Mouse (Mus musculus): ENCODE data around the gene Nab2.

DNA sequence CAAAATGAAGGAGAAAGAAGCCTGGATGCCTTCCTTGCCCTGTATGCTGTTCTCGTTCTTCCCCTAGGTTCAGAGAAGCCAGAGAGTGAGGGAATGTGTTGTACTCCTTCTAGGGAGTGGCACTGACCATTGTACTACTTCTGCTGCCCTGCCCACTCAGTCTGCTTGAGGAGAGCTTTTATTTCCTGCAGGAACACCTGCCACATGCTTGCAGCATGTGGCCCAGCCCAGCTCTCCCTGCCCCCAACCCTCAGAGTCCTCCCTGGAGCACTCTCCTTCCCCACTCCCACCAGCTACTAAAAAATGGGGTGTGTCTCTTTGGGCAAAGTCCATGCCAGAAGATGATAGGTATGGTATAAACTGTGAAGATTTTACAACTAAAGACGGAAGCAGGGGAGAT, 35.9 kb upstream of the Nab2 start:
- no peak for TF ChIP-seq CTCF (IDR thresholded peaks at IDR 0.05; ENCODE audit: low read depth)
- TF ChIP-seq EP300 (optimal IDR thresholded peaks at IDR 0.05) = no peak

Data from stomach, postnatal 0 days (tissue).